Mouse (Mus musculus) intestine, postnatal 0 days (tissue): ENCODE results near the gene Ankrd23. TPM values are rescaled to one million over a fixed set of nuclear protein-coding genes. Genes with fewer than 3 reads are reported as not detected.

Experiments used
- ATAC-seq: fragments of 200-750 bp; cut with Nextera tagmentation; 2 replicates; pipeline ENCODE4 v1.8.0; 2017; ENCODE audit warnings: mild to moderate bottlenecking, moderate TSS enrichment, moderate library complexity
- H3K27ac ChIP-seq: fragments of 300-500 bp; sonication (generic); 2 replicates; pipeline ENCODE4 v1.5.1; 2014; ENCODE audit warnings: mild to moderate bottlenecking, low read depth, low read length, moderate library complexity
- H3K27me3 ChIP-seq: fragments of 300-500 bp; sonication (generic); replicated peaks from 2 replicates; pipeline ENCODE4 v1.6.1; 2014; ENCODE audit warnings: low read length, mixed read lengths; ENCODE audit not compliant: control insufficient read depth, insufficient read depth
- H3K36me3 ChIP-seq: fragments of 300-500 bp; sonication (generic); 2 replicates; pipeline ENCODE4 v1.6.1; 2014; ENCODE audit warnings: mild to moderate bottlenecking, moderate library complexity; ENCODE audit not compliant: control insufficient read depth, insufficient read depth
- H3K4me1 ChIP-seq: fragments of 300-500 bp; sonication (generic); replicated peaks from 2 replicates; pipeline ENCODE4 v1.6.1; 2014; ENCODE audit warnings: antibody characterized with exemption, low read length, mixed read lengths; ENCODE audit not compliant: control insufficient read depth, insufficient read depth
- H3K4me2 ChIP-seq: fragments of 300-500 bp; sonication (generic); replicated peaks from 2 replicates; pipeline ENCODE4 v1.6.1; 2014; ENCODE audit warnings: low read depth, mild to moderate bottlenecking, moderate library complexity
- H3K4me3 ChIP-seq: fragments of 300-500 bp; sonication (generic); 2 replicates; pipeline ENCODE4 v1.5.1; 2014; ENCODE audit warnings: low read depth, low read length
- H3K9ac ChIP-seq: fragments of 300-500 bp; sonication (generic); 2 replicates; pipeline ENCODE4 v1.6.1; 2014; ENCODE audit warnings: mild to moderate bottlenecking, low read depth, low read length
- H3K9me3 ChIP-seq: fragments of 300-500 bp; sonication (generic); 2 replicates; pipeline ENCODE4 v1.6.1; 2016; ENCODE audit warnings: mixed run types; ENCODE audit not compliant: control insufficient read depth
- CTCF ChIP-seq: sonication (generic); IDR thresholded peaks from 2 replicates; pipeline ENCODE4 v1.5.1; 2016; ENCODE audit warnings: low read depth, mild to moderate bottlenecking, control low read depth, antibody characterized with exemption, moderate library complexity
- WGBS: fragments of 180-500 bp; shearing (Covaris S2); extraction: QIAGEN DNeasy Blood & Tissue Kit; methylation state at CpG from one replicate; pipeline ENCODE4 v1.1.7; 2014; 5-methylcytosine and 5-hydroxymethylcytosine counted together
- microRNA-seq: library from miRNA; unstranded; fragments of <30 nt; microRNA quantifications from one replicate; pipeline ENCODE4, GENCODE M21; 2016
- polyA plus RNA-seq: library from polyadenylated mRNA; unstranded; fragments of >200 nt; fragmentation: Nextera tagmentation; extraction: Ambion mirVana; gene quantifications from 2 replicates; pipeline ENCODE4 v1.2.1, GENCODE M21; 2015

The Ankrd23 gene
- polyA plus RNA-seq, 1 experiment from 2014 or later, result 2.1 TPM

GRCm38 (mm10) chr1:36492416-36493139 is 44.1 kb downstream of the Ankrd23 start:
- no peak overlapping the region for H3K4me3 ChIP-seq
- H3K27ac ChIP-seq, result peak overlapping the region; percentile 66
- H3K4me1 ChIP-seq, result 0 out of 2 replicates have a peak, but pooled peaks cover 12% of the 10 kb centered on the region
- ATAC-seq, result peak; percentile 80
- no peaks in the 10 kb centered on the region for H3K9me3 ChIP-seq
- H3K36me3 ChIP-seq, result no peaks in the 10 kb centered on the region
- peak; percentile 84 for TF ChIP-seq CTCF
- 0 out of 2 replicates have a peak overlapping the region, but pooled peaks have one; percentile 7 for H3K9ac ChIP-seq
- H3K27me3 ChIP-seq, result no peaks in the 10 kb centered on the region
- 18% methylated on average over 9 of the region's 9 CpGs for WGBS
- peak overlapping the region; percentile 30 for H3K4me2 ChIP-seq

DNA sequence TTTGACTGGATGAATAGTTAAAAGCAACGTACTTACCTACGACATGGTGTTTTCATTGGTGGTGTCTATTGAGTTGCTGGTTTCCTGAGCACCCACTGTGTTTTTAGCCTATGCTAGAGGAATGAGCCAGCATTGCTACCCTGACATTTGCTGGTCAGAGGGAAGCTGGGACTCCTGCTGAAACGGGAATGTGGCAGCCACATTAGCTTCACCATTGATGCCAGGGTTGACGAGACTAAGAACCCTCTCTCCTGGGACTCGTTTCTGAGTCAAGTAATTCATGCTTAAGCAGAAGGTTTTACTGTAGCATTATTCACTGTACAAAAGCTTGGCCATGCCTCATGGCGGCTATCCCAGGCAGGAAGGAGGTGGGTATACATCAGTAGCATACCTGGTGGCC is 47.0 kb downstream of the Ankrd23 start:
- WGBS, result 78% methylated on average over 6 of the region's 6 CpGs
- Histone ChIP-seq H3K4me2 (no peak overlapping the region), H3K27ac (no peak overlapping the region), H3K4me3 (no peak overlapping the region), H3K9ac (no peak overlapping the region), H3K27me3 (no peaks in the 10 kb centered on the region), H3K9me3 (no peaks in the 10 kb centered on the region), H3K4me1 (0 out of 2 replicates have a peak, but pooled peaks cover 12% of the 10 kb centered on the region), H3K36me3 (no peaks in the 10 kb centered on the region)
- ATAC-seq, result no peak
- no peak for TF ChIP-seq CTCF

- no peak for TF ChIP-seq CTCF
- Histone ChIP-seq H3K36me3 (no peaks in the 10 kb centered on the region), H3K4me2 (no peak overlapping the region), H3K9ac (no peak overlapping the region), H3K9me3 (no peaks in the 10 kb centered on the region), H3K27ac (no peak overlapping the region), H3K4me1 (0 out of 2 replicates have a peak, but pooled peaks cover 7% of the 10 kb centered on the region), H3K27me3 (no peaks in the 10 kb centered on the region), H3K4me3 (no peak overlapping the region)
- no peak for ATAC-seq
- WGBS, result 94% methylated on average over 9 of the region's 9 CpGs
Observed at GRCm38 (mm10) chr1:36487111-36487510, 49.6 kb downstream of the Ankrd23 start.

GRCm38 (mm10) chr1:36485080-36485479 is 51.6 kb downstream of the Ankrd23 start:
- Histone ChIP-seq H3K27me3 (no peaks in the 10 kb centered on the region), H3K27ac (no peak overlapping the region), H3K9ac (0 out of 2 replicates have a peak overlapping the region, but pooled peaks have one; percentile 4), H3K4me1 (no peaks in the 10 kb centered on the region), H3K4me3 (no peak overlapping the region), H3K36me3 (peaks cover 4% of the 10 kb centered on the region; the same call in 1 of the 2 replicates), H3K9me3 (no peaks in the 10 kb centered on the region), H3K4me2 (peak overlapping the region; percentile 0; the same call in 1 of the 2 replicates)
- TF ChIP-seq CTCF, result no peak
- 28% methylated on average over 7 of the region's 7 CpGs for WGBS
- no peak for ATAC-seq

DNA sequence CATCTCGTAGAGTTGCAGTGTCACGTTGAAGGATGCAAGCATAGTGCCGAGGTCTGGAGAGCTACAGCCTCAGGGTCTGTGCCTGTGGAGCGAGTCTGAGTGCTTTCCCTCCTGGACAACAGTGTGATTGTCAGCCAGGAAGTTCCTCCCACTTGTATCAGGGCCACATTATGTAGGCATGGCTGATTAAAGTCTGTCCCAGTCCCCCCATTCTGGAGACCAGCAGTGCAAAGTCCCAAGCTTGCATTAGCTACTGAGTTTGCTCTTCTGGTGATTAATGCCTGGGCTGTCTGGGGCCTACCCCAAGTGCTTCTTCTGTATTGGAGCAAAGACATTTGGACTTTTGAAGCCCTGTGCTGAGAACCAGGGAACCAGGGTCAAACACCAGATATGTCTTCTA is 52.9 kb downstream of the Ankrd23 start:
- Histone ChIP-seq H3K27ac (peak overlapping the region; percentile 46; the same call in 1 of the 2 replicates), H3K4me1 (no peaks in the 10 kb centered on the region), H3K9me3 (no peaks in the 10 kb centered on the region), H3K9ac (no peak overlapping the region), H3K36me3 (peaks cover 7% of the 10 kb centered on the region; the same call in 1 of the 2 replicates), H3K27me3 (no peaks in the 10 kb centered on the region), H3K4me2 (no peak overlapping the region), H3K4me3 (no peak overlapping the region)
- no peak for TF ChIP-seq CTCF
- ATAC-seq, result peak; percentile 66
- WGBS, result 41% methylated on average over 4 of the region's 4 CpGs

Small RNAs within 50 kb of the gene (microRNA-seq; reads per million reads assigned to microRNA genes)
- gene Gm47280, result not detected

Other genes with a start within 250 kb of the Ankrd23 start
- 3.6 and 3.7 TPM in 2 replicates for gene Arid5a, start 229.2 kb downstream of the Ankrd23 start, polyA plus RNA-seq
- gene Kansl3, start 167.7 kb downstream of the Ankrd23 start, polyA plus RNA-seq, result 18.6 and 19.1 TPM in 2 replicates
- 0.13 and 0.17 TPM in 2 replicates for gene Fer1l5, start 164.6 kb downstream of the Ankrd23 start, polyA plus RNA-seq
- 10.5 and 11.2 TPM in 2 replicates for gene Lman2l, start 91.6 kb downstream of the Ankrd23 start, polyA plus RNA-seq
- 17.4 and 18.4 TPM in 2 replicates for gene Cnnm4, start 65.3 kb downstream of the Ankrd23 start, polyA plus RNA-seq
- gene Cnnm3, start 25.0 kb downstream of the Ankrd23 start, polyA plus RNA-seq, result 2.5 and 2.6 TPM in 2 replicates
- gene Gm42417, start 2.5 kb upstream of the Ankrd23 start, polyA plus RNA-seq, result 0.22 TPM in 1 of 2 replicates, not detected in the other
- 15.0 and 18.5 TPM in 2 replicates for gene Ankrd39, start 10.6 kb upstream of the Ankrd23 start, polyA plus RNA-seq
- gene Sema4c, start 21.5 kb upstream of the Ankrd23 start, polyA plus RNA-seq, result 3.5 and 3.9 TPM in 2 replicates
- 0.65 and 0.87 TPM in 2 replicates for gene Fam178b, start 146.3 kb upstream of the Ankrd23 start, polyA plus RNA-seq
- gene Cox5b, start 154.6 kb upstream of the Ankrd23 start, polyA plus RNA-seq, result 1,149 and 1,162 TPM in 2 replicates
- not detected in 2 replicates for gene 4933424G06Rik, start 173.3 kb upstream of the Ankrd23 start, polyA plus RNA-seq
- gene Actr1b, start 177.5 kb upstream of the Ankrd23 start, polyA plus RNA-seq, result 50.3 and 57.0 TPM in 2 replicates
- gene Zap70, start 224.9 kb upstream of the Ankrd23 start, polyA plus RNA-seq, result 0.24 and 0.70 TPM in 2 replicates